Mouse (Mus musculus): Measurements from ENCODE around the gene Arhgdig. TPM values are rescaled to one million over a fixed set of nuclear protein-coding genes. Genes with fewer than 3 reads are reported as not detected.
"Not testable (repeated sequence)": the region's sequence is repeated elsewhere in the genome, so short reads cannot be mapped to it uniquely, and the experiment has no call there.

Gene Arhgdig
- polyA plus RNA-seq, 1 experiment from 2014 or later, result 4.3 TPM

GRCm38 (mm10) chr17:26198892-26199291 is 8.7 kb downstream of the Arhgdig start, which contains the start of gene Pdia2:
Gene Pdia2 (minus strand): TSS chr17:26199087.
- Histone ChIP-seq H3K4me1 (replicated peaks; ENCODE audit: control insufficient read depth, insufficient read depth, low read length) (peaks cover 19% of the 10 kb centered on the region), H3K4me3 (ENCODE audit: low read length) (no peak within 1 kb of the TSS), H3K9me3 (ENCODE audit: control insufficient read depth, low read length) (no peaks in the 10 kb centered on the region), H3K4me2 (ENCODE audit: low read depth, low read length) (no peak within 1 kb of the TSS), H3K27ac (ENCODE audit: low read length) (no peak within 1 kb of the TSS), H3K36me3 (ENCODE audit: control insufficient read depth, insufficient read depth, low read length) (peaks cover 16% of the 10 kb centered on the region), H3K27me3 (ENCODE audit: control insufficient read depth, insufficient read depth, low read depth, low read length) (peaks cover 33% of the 10 kb centered on the region), H3K9ac (ENCODE audit: low read length) (no peak within 1 kb of the TSS)
- WGBS, result 74% methylated on average over 4 of the region's 4 CpGs
- no peak for ATAC-seq (ENCODE audit: low read depth)

GRCm38 (mm10) chr17:26192481-26193190 is 14.9 kb downstream of the Arhgdig start:
- WGBS, result 94% methylated on average over 15 of the region's 15 CpGs

GRCm38 (mm10) chr17:26191486-26191885 is 16.1 kb downstream of the Arhgdig start:
- H3K27ac ChIP-seq (ENCODE audit: low read length); H3K27me3 ChIP-seq (ENCODE audit: control insufficient read depth, insufficient read depth, low read depth, low read length); H3K4me2 ChIP-seq (ENCODE audit: low read depth, low read length); H3K4me1 ChIP-seq (replicated peaks; ENCODE audit: control insufficient read depth, insufficient read depth, low read length); H3K4me3 ChIP-seq (ENCODE audit: low read length); ATAC-seq (ENCODE audit: low read depth); H3K9me3 ChIP-seq (ENCODE audit: control insufficient read depth, low read length); H3K9ac ChIP-seq (ENCODE audit: low read length): not testable (repeated sequence)
- peaks cover 43% of the 10 kb centered on the region for H3K36me3 ChIP-seq (ENCODE audit: control insufficient read depth, insufficient read depth, low read length)
- WGBS, result 88% methylated on average over 7 of the region's 7 CpGs

More at GRCm38 (mm10) chr17:26192481-26193190, 14.9 kb downstream of the Arhgdig start:
- no peaks in the 10 kb centered on the region for H3K27me3 ChIP-seq (ENCODE audit: control insufficient read depth, insufficient read depth, low read depth, low read length)
- ATAC-seq (ENCODE audit: low read depth), result no peak
- peaks cover 46% of the 10 kb centered on the region for H3K36me3 ChIP-seq (ENCODE audit: control insufficient read depth, insufficient read depth, low read length)
- no peak overlapping the region for H3K27ac ChIP-seq (ENCODE audit: low read length)
- no peaks in the 10 kb centered on the region for H3K9me3 ChIP-seq (ENCODE audit: control insufficient read depth, low read length)
- H3K9ac ChIP-seq (ENCODE audit: low read length), result no peak overlapping the region
- H3K4me3 ChIP-seq (ENCODE audit: low read length), result no peak overlapping the region
- H3K4me2 ChIP-seq (ENCODE audit: low read depth, low read length), result no peak overlapping the region
- no peaks in the 10 kb centered on the region for H3K4me1 ChIP-seq (replicated peaks; ENCODE audit: control insufficient read depth, insufficient read depth, low read length)

GRCm38 (mm10) chr17:26188091-26188805 is 19.3 kb downstream of the Arhgdig start:
- WGBS, result 94% methylated on average over 11 of the region's 11 CpGs
- Histone ChIP-seq H3K4me2 (ENCODE audit: low read depth, low read length) (no peak overlapping the region), H3K27ac (ENCODE audit: low read length) (no peak overlapping the region), H3K4me1 (replicated peaks; ENCODE audit: control insufficient read depth, insufficient read depth, low read length) (no peaks in the 10 kb centered on the region), H3K4me3 (ENCODE audit: low read length) (no peak overlapping the region), H3K9ac (ENCODE audit: low read length) (no peak overlapping the region), H3K9me3 (ENCODE audit: control insufficient read depth, low read length) (no peaks in the 10 kb centered on the region), H3K36me3 (ENCODE audit: control insufficient read depth, insufficient read depth, low read length) (peaks cover 43% of the 10 kb centered on the region), H3K27me3 (ENCODE audit: control insufficient read depth, insufficient read depth, low read depth, low read length) (no peaks in the 10 kb centered on the region)
- ATAC-seq (ENCODE audit: low read depth), result no peak

- WGBS, result 97% methylated on average over 5 of the region's 5 CpGs
Measured at GRCm38 (mm10) chr17:26187592-26187991, 20.0 kb downstream of the Arhgdig start.

GRCm38 (mm10) chr17:26181179-26181578 is 26.4 kb downstream of the Arhgdig start:
- H3K4me1 ChIP-seq (replicated peaks; ENCODE audit: control insufficient read depth, insufficient read depth, low read length), result no peaks in the 10 kb centered on the region
- no peak overlapping the region for H3K9ac ChIP-seq (ENCODE audit: low read length)
- H3K4me2 ChIP-seq (ENCODE audit: low read depth, low read length), result no peak overlapping the region
- no peak for ATAC-seq (ENCODE audit: low read depth)
- H3K36me3 ChIP-seq (ENCODE audit: control insufficient read depth, insufficient read depth, low read length), result peaks cover 19% of the 10 kb centered on the region
- no peak overlapping the region for H3K4me3 ChIP-seq (ENCODE audit: low read length)
- 95% methylated on average over 3 of the region's 3 CpGs for WGBS
- no peaks in the 10 kb centered on the region for H3K27me3 ChIP-seq (ENCODE audit: control insufficient read depth, insufficient read depth, low read depth, low read length)
- H3K9me3 ChIP-seq (ENCODE audit: control insufficient read depth, low read length), result no peaks in the 10 kb centered on the region
- H3K27ac ChIP-seq (ENCODE audit: low read length), result no peak overlapping the region

More at GRCm38 (mm10) chr17:26187592-26187991, 20.0 kb downstream of the Arhgdig start:
- no peaks in the 10 kb centered on the region for H3K4me1 ChIP-seq (replicated peaks; ENCODE audit: control insufficient read depth, insufficient read depth, low read length)
- H3K4me2 ChIP-seq (ENCODE audit: low read depth, low read length), result no peak overlapping the region
- H3K36me3 ChIP-seq (ENCODE audit: control insufficient read depth, insufficient read depth, low read length), result peaks cover 41% of the 10 kb centered on the region
- H3K9me3 ChIP-seq (ENCODE audit: control insufficient read depth, low read length), result no peaks in the 10 kb centered on the region
- no peak overlapping the region for H3K27ac ChIP-seq (ENCODE audit: low read length)
- no peak overlapping the region for H3K9ac ChIP-seq (ENCODE audit: low read length)
- no peaks in the 10 kb centered on the region for H3K27me3 ChIP-seq (ENCODE audit: control insufficient read depth, insufficient read depth, low read depth, low read length)
- no peak overlapping the region for H3K4me3 ChIP-seq (ENCODE audit: low read length)
- no peak for ATAC-seq (ENCODE audit: low read depth)

GRCm38 (mm10) chr17:26178611-26179010 is 29.0 kb downstream of the Arhgdig start:
- no peaks in the 10 kb centered on the region for H3K27me3 ChIP-seq (ENCODE audit: control insufficient read depth, insufficient read depth, low read depth, low read length)
- peaks cover 13% of the 10 kb centered on the region; the same call in 1 of the 2 replicates for H3K36me3 ChIP-seq (ENCODE audit: control insufficient read depth, insufficient read depth, low read length)
- H3K9ac ChIP-seq (ENCODE audit: low read length), result no peak overlapping the region
- H3K4me3 ChIP-seq (ENCODE audit: low read length), result no peak overlapping the region
- no peak overlapping the region for H3K27ac ChIP-seq (ENCODE audit: low read length)
- no peaks in the 10 kb centered on the region for H3K4me1 ChIP-seq (replicated peaks; ENCODE audit: control insufficient read depth, insufficient read depth, low read length)
- no peak overlapping the region for H3K4me2 ChIP-seq (ENCODE audit: low read depth, low read length)
- ATAC-seq (ENCODE audit: low read depth), result no peak
- no peaks in the 10 kb centered on the region for H3K9me3 ChIP-seq (ENCODE audit: control insufficient read depth, low read length)

GRCm38 (mm10) chr17:26175248-26175647 is 32.3 kb downstream of the Arhgdig start:
- H3K4me2 ChIP-seq (ENCODE audit: low read depth, low read length); ATAC-seq (ENCODE audit: low read depth); H3K27ac ChIP-seq (ENCODE audit: low read length); H3K9me3 ChIP-seq (ENCODE audit: control insufficient read depth, low read length); H3K9ac ChIP-seq (ENCODE audit: low read length); H3K4me1 ChIP-seq (replicated peaks; ENCODE audit: control insufficient read depth, insufficient read depth, low read length); H3K27me3 ChIP-seq (ENCODE audit: control insufficient read depth, insufficient read depth, low read depth, low read length); H3K4me3 ChIP-seq (ENCODE audit: low read length): not testable (repeated sequence)
- WGBS, result 85% methylated on average over 2 of the region's 2 CpGs
- peaks cover 10% of the 10 kb centered on the region; the same call in 1 of the 2 replicates for H3K36me3 ChIP-seq (ENCODE audit: control insufficient read depth, insufficient read depth, low read length)

GRCm38 (mm10) chr17:26168039-26168438 is 39.5 kb downstream of the Arhgdig start:
- no peaks in the 10 kb centered on the region for H3K4me1 ChIP-seq (replicated peaks; ENCODE audit: control insufficient read depth, insufficient read depth, low read length)
- no peak overlapping the region for H3K9ac ChIP-seq (ENCODE audit: low read length)
- no peaks in the 10 kb centered on the region for H3K9me3 ChIP-seq (ENCODE audit: control insufficient read depth, low read length)
- H3K4me2 ChIP-seq (ENCODE audit: low read depth, low read length), result no peak overlapping the region
- WGBS, result 76% methylated on average over 2 of the region's 2 CpGs
- H3K4me3 ChIP-seq (ENCODE audit: low read length), result no peak overlapping the region
- no peaks in the 10 kb centered on the region for H3K36me3 ChIP-seq (ENCODE audit: control insufficient read depth, insufficient read depth, low read length)
- no peak overlapping the region for H3K27ac ChIP-seq (ENCODE audit: low read length)
- no peaks in the 10 kb centered on the region for H3K27me3 ChIP-seq (ENCODE audit: control insufficient read depth, insufficient read depth, low read depth, low read length)
- ATAC-seq (ENCODE audit: low read depth), result no peak
